Comparison of ENCODE assay signal across 9 mouse cellular contexts in genomic region chr1:138840440-138841305, GRCm38 (mm10). TPM values are rescaled to one million over a fixed set of nuclear protein-coding genes. Genes with fewer than 3 reads are reported as not detected.
A peak's percentile ranks its signal among the peaks of the same experiment; 100 is the strongest.
DNase-seq lines count a peak whose midpoint lies in the region; ATAC-seq lines count a peak whose summit lies in the region.
"Had no signal": no experiment of that assay in that cellular context is flagged by ENCODE, and none has a peak within 500 bp of the region (broad histone marks: within the 10 kb centered on the region; RNA-seq: fewer than 3 reads in every experiment).

No protein-coding gene starts in this region.

- H3K36me3 ChIP-seq in heart, embryonic 12.5 days, result no peaks in the 10 kb centered on the region
- no peaks in the 10 kb centered on the region for H3K36me3 ChIP-seq in hindbrain, embryonic 10.5 days
- no peaks in the 10 kb centered on the region for H3K36me3 ChIP-seq in midbrain, embryonic 16.5 days (ENCODE audit: control insufficient read depth, insufficient read depth, low read length)

- H3K4me2 ChIP-seq in heart, embryonic 12.5 days, result peak overlapping the region; percentile 73
- peak overlapping the region; percentile 47 for H3K4me2 ChIP-seq in midbrain, embryonic 16.5 days (ENCODE audit: low read length)

- H3K4me1 ChIP-seq in heart, embryonic 12.5 days (replicated peaks), result peaks cover 30% of the 10 kb centered on the region; the same call in 1 of the 2 replicates
- H3K4me1 ChIP-seq in hindbrain, embryonic 10.5 days (replicated peaks), result peaks cover 38% of the 10 kb centered on the region
- no peaks in the 10 kb centered on the region for H3K4me1 ChIP-seq in midbrain, embryonic 16.5 days (ENCODE audit: control insufficient read depth, insufficient read depth, low read length)

- H3K9ac ChIP-seq in heart, embryonic 12.5 days, result no peak overlapping the region
- peak overlapping the region; percentile 73 for H3K9ac ChIP-seq in midbrain, embryonic 16.5 days (ENCODE audit: low read depth, low read length)

- peaks cover 63% of the 10 kb centered on the region for H3K27me3 ChIP-seq in heart, embryonic 12.5 days (replicated peaks)
- peaks cover 100% of the 10 kb centered on the region for H3K27me3 ChIP-seq in hindbrain, embryonic 10.5 days (ENCODE audit: insufficient read depth, poor library complexity, severe bottlenecking)
- H3K27me3 ChIP-seq in midbrain, embryonic 16.5 days (ENCODE audit: control insufficient read depth, insufficient read depth, low read depth, low read length), result peaks cover 28% of the 10 kb centered on the region

- H3K27ac ChIP-seq in heart, embryonic 12.5 days (ENCODE audit: poor library complexity, severe bottlenecking), result no peak overlapping the region
- H3K27ac ChIP-seq in hindbrain, embryonic 10.5 days, result peak overlapping the region; percentile 77; the same call in 1 of the 2 replicates
- H3K27ac ChIP-seq in midbrain, embryonic 16.5 days (ENCODE audit: low read length), result peak overlapping the region; percentile 94

- no peak for ATAC-seq in heart, embryonic 12.5 days (ENCODE audit: insufficient number of reproducible peaks, low FRiP score)
- ATAC-seq in midbrain, embryonic 16.5 days, result no peak

- no peak for DNase-seq in heart, postnatal 25 days (ENCODE audit: low spot score)
- peak; percentile 54 for DNase-seq in embryo, embryonic 9.5 days (ENCODE audit: extremely low spot score)
- no peak for DNase-seq in hindbrain, embryonic 10.5 days (ENCODE audit: low spot score)
- DNase-seq in right cerebral cortex, postnatal 4 days, result no peak
- DNase-seq in frontal cortex, adult 2 months (ENCODE audit: extremely low spot score in 1 of 2, low spot score in 1 of 2), result no peak
- no peak for DNase-seq in adrenal gland, adult 18-20 months (ENCODE audit: low spot score in 2 of 2)

- intact Hi-C loops in heart, postnatal 25 days (cut with DNase I), result loop anchor here (5.0 kb wide), 2 partner anchors 87 to 122 kb away; partner anchors contain the start of gene Dennd1b

- WGBS in heart, embryonic 12.5 days, result 9% methylated on average over 25 of the region's 25 CpGs
- WGBS in hindbrain, embryonic 10.5 days, result 3% methylated on average over 25 of the region's 25 CpGs
- 4% methylated on average over 25 of the region's 25 CpGs for WGBS in midbrain, embryonic 16.5 days

- no peaks in the 10 kb centered on the region for H3K9me3 ChIP-seq in heart, embryonic 12.5 days (replicated peaks)
- no peaks in the 10 kb centered on the region for H3K9me3 ChIP-seq in hindbrain, embryonic 10.5 days
- H3K9me3 ChIP-seq in midbrain, embryonic 16.5 days (replicated peaks; ENCODE audit: control insufficient read depth, low read length, poor library complexity, severe bottlenecking), result no peaks in the 10 kb centered on the region

- peak overlapping the region; percentile 46 for H3K4me3 ChIP-seq in heart, embryonic 12.5 days
- peak overlapping the region; percentile 54 for H3K4me3 ChIP-seq in hindbrain, embryonic 10.5 days
- H3K4me3 ChIP-seq in midbrain, embryonic 16.5 days (ENCODE audit: low read depth, low read length), result peak overlapping the region; percentile 50

RNA-seq across cellular contexts. Expression of gene Lhx9, which starts 7.7 kb away (rescaled TPM):
- 1.0 and 1.2 TPM in 2 replicates for polyA plus RNA-seq in heart, embryonic 12.5 days (2016; fragmentation: Nextera tagmentation; extraction: Ambion mirVana)
- total RNA-seq in heart, postnatal 25 days (2021), result not detected
- 11.0 and 18.1 TPM in 2 replicates for polyA plus RNA-seq in hindbrain, embryonic 10.5 days (2016; fragmentation: Nextera tagmentation; extraction: Ambion mirVana)
- 127 and 159 TPM in 2 replicates for polyA plus RNA-seq in midbrain, embryonic 16.5 days (2015; fragmentation: Nextera tagmentation; extraction: Ambion mirVana)
- polyA plus RNA-seq in frontal cortex, adult 2 months (2012; rRNA removed), result 0.25 and 0.46 TPM in 2 replicates
- total RNA-seq in adrenal gland, adult 18-20 months (2021), result not detected
- total RNA-seq: liver, adult 2 months had no signal

RNA-seq across cellular contexts. Expression of gene 2310009B15Rik, which starts 16.0 kb away (rescaled TPM):
- 26.6 and 31.3 TPM in 2 replicates for polyA plus RNA-seq in heart, embryonic 12.5 days (2016; fragmentation: Nextera tagmentation; extraction: Ambion mirVana)
- total RNA-seq in heart, postnatal 25 days (2021), result 1 to 10 TPM; 8.9 to 10.0 TPM
- 43.2 and 45.0 TPM in 2 replicates for polyA plus RNA-seq in hindbrain, embryonic 10.5 days (2016; fragmentation: Nextera tagmentation; extraction: Ambion mirVana)
- polyA plus RNA-seq in midbrain, embryonic 16.5 days (2015; fragmentation: Nextera tagmentation; extraction: Ambion mirVana), result 35.9 and 36.3 TPM in 2 replicates
- polyA plus RNA-seq in frontal cortex, adult 2 months (2012; rRNA removed), result 27.0 and 27.1 TPM in 2 replicates
- total RNA-seq in adrenal gland, adult 18-20 months (2021), result 10 to 100 TPM; 17.8 to 19.0 TPM
